Mouse (Mus musculus) embryonic facial prominence, embryonic 15.5 days (tissue): ENCODE data around the gene Fgfr3. TPM values are rescaled to one million over a fixed set of nuclear protein-coding genes. Genes with fewer than 3 reads are reported as not detected.

Source experiments
- ATAC-seq: fragments of 200-750 bp; cut with Nextera tagmentation; 2 replicates; pipeline ENCODE4 v1.8.0; 2017; ENCODE audit warnings: low read depth, moderate TSS enrichment; ENCODE audit not compliant: insufficient number of reproducible peaks, low FRiP score, low TSS enrichment
- H3K27ac ChIP-seq: fragments of 300-500 bp; sonication (generic); replicated peaks from 2 replicates; pipeline ENCODE4 v1.5.1; 2015; ENCODE audit warnings: mild to moderate bottlenecking, inconsistent platforms
- H3K27me3 ChIP-seq: fragments of 300-500 bp; sonication (generic); 2 replicates; pipeline ENCODE4 v1.6.1; 2015; ENCODE audit warnings: inconsistent platforms
- H3K36me3 ChIP-seq: fragments of 300-500 bp; sonication (generic); 2 replicates; pipeline ENCODE4 v1.6.1; 2015; ENCODE audit warnings: mild to moderate bottlenecking, inconsistent platforms
- H3K4me1 ChIP-seq: fragments of 300-500 bp; sonication (generic); 2 replicates; pipeline ENCODE4 v1.6.1; 2015; ENCODE audit warnings: inconsistent platforms
- H3K4me2 ChIP-seq: fragments of 300-500 bp; sonication (generic); replicated peaks from 2 replicates; pipeline ENCODE4 v1.6.1; 2015; ENCODE audit warnings: mild to moderate bottlenecking, inconsistent platforms
- H3K4me3 ChIP-seq: fragments of 300-500 bp; sonication (generic); replicated peaks from 2 replicates; pipeline ENCODE4 v1.5.1; 2015; ENCODE audit warnings: mild to moderate bottlenecking, inconsistent platforms
- H3K9ac ChIP-seq: fragments of 300-500 bp; sonication (generic); 2 replicates; pipeline ENCODE4 v1.6.1; 2015; ENCODE audit warnings: inconsistent platforms
- H3K9me3 ChIP-seq: fragments of 300-500 bp; sonication (generic); replicated peaks from 2 replicates; pipeline ENCODE4 v1.6.1; 2016; ENCODE audit warnings: inconsistent platforms
- WGBS: fragments of 180-500 bp; shearing (Covaris S2); methylation state at CpG from one replicate; pipeline ENCODE4 v1.1.7; 2015; 5-methylcytosine and 5-hydroxymethylcytosine counted together
- polyA plus RNA-seq: library from polyadenylated mRNA; unstranded; fragments of >200 nt; fragmentation: Nextera tagmentation; extraction: Ambion mirVana; gene quantifications from 2 replicates; pipeline ENCODE4 v1.2.1, GENCODE M21; 2015

Gene Fgfr3
- polyA plus RNA-seq: 32.0 and 34.6 TPM in 2 replicates

- peaks cover 61% of the 10 kb centered on the region for H3K4me1 ChIP-seq
- H3K27me3 ChIP-seq: peaks cover 21% of the 10 kb centered on the region
- no peaks in the 10 kb centered on the region for H3K9me3 ChIP-seq
- H3K36me3 ChIP-seq: no peaks in the 10 kb centered on the region
- under 1% methylated on average over 67 of the region's 73 CpGs for WGBS
- peak within 1 kb of the TSS; percentile 98 for H3K4me2 ChIP-seq
- peak within 1 kb of the TSS; percentile 57 for H3K9ac ChIP-seq
- peak; percentile 81 for ATAC-seq
- peak within 1 kb of the TSS; percentile 78 for H3K27ac ChIP-seq
- H3K4me3 ChIP-seq: peak within 1 kb of the TSS; percentile 61
These were observed at the start of gene Fgfr3 for GRCm38 (mm10) chr5:33721541-33722265. Fgfr3 (plus strand) TSS chr5:33721674.

- Histone ChIP-seq H3K9ac (no peak overlapping the region), H3K36me3 (peaks cover 33% of the 10 kb centered on the region), H3K4me2 (no peak overlapping the region), H3K9me3 (no peaks in the 10 kb centered on the region), H3K4me1 (no peaks in the 10 kb centered on the region), H3K27me3 (no peaks in the 10 kb centered on the region), H3K4me3 (no peak overlapping the region), H3K27ac (no peak overlapping the region)
- WGBS: 50% methylated on average over 3 of the region's 3 CpGs
- ATAC-seq: peak; percentile 44; the same call in 1 of the 2 replicates
These were observed 47.0 kb upstream of the Fgfr3 start for GRCm38 (mm10) chr5:33674439-33674838.

DNA sequence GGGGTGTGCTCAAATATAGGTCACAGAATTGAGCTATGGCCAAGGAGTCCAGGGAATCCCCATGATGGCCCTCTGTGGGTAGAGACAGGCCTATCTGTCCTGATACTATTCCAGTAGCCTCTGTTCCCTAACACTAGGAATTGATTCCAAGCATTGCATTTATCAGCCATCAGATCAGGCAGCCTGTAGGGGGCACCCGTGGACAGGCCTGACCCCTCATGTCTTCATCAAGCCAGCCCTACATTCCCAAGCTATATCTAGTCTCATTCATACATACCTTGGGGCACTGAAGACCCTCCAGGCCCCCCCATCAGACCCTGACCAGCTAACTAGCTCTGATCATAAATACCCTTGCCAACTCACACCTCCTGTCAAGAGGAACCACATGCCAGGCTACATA lies 45.5 kb upstream of the Fgfr3 start:
- Histone ChIP-seq H3K27me3 (no peaks in the 10 kb centered on the region), H3K4me3 (no peak overlapping the region)
- 5% methylated on average over 1 of the region's 1 CpGs for WGBS

DNA sequence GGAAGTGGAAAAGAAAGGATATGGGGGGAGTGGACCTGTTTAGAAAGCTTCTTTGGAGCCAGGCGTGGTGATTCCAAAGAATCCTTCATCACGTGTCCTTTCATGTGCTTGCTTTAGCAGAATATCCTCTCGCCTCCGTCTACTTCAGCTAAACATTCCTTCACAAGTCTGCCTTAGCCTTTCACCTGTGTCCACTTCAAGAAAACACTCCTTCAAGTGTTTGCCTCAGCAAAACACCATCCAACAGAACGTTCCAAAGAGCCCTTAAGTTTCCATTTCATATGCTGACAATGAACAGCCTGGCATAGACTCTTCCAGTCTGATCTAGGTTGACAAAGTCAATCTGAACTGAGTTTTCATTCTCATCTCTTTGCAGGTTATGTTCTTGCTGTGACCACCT lies 43.2 kb upstream of the Fgfr3 start:
- Histone ChIP-seq H3K4me1 (peaks cover 4% of the 10 kb centered on the region), H3K4me3 (no peak overlapping the region), H3K27me3 (no peaks in the 10 kb centered on the region), H3K9ac (no peak overlapping the region), H3K36me3 (no peaks in the 10 kb centered on the region), H3K4me2 (no peak overlapping the region), H3K9me3 (no peaks in the 10 kb centered on the region), H3K27ac (no peak overlapping the region)
- ATAC-seq: no peak
- WGBS: 69% methylated on average over 5 of the region's 5 CpGs

More for the DNA sequence above, 45.5 kb upstream of the Fgfr3 start:
- no peak overlapping the region for H3K9ac ChIP-seq
- no peaks in the 10 kb centered on the region for H3K4me1 ChIP-seq
- H3K27ac ChIP-seq: no peak overlapping the region
- H3K4me2 ChIP-seq: no peak overlapping the region
- no peaks in the 10 kb centered on the region for H3K9me3 ChIP-seq
- no peak for ATAC-seq
- peaks cover 19% of the 10 kb centered on the region for H3K36me3 ChIP-seq

DNA sequence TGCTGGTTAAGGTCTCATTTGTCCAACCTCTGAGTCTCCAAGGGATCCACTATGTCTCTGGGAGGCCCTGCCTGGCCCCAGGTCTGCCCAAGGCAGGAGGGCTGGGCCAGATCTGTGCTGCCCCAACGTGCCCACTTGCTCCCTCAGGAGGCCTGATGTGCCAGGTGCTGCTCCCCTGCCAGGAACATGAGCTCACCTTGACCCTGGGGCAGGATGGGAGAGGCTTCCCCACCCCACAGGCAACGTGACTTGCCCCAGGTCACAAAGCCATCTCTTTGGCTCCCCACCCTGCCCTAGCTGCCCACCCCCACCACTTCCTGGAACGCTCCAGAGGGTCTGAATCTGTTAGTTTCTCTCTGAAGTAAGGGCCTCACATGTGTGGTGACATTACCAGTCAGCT lies 40.4 kb upstream of the Fgfr3 start:
- no peaks in the 10 kb centered on the region for H3K36me3 ChIP-seq
- no peaks in the 10 kb centered on the region for H3K27me3 ChIP-seq
- no peaks in the 10 kb centered on the region for H3K9me3 ChIP-seq
- no peak overlapping the region for H3K9ac ChIP-seq
- peaks cover 16% of the 10 kb centered on the region for H3K4me1 ChIP-seq
- H3K4me3 ChIP-seq: no peak overlapping the region
- H3K4me2 ChIP-seq: no peak overlapping the region
- ATAC-seq: no peak
- WGBS: 36% methylated on average over 3 of the region's 3 CpGs
- peak overlapping the region; percentile 34; the same call in 1 of the 2 replicates for H3K27ac ChIP-seq

DNA sequence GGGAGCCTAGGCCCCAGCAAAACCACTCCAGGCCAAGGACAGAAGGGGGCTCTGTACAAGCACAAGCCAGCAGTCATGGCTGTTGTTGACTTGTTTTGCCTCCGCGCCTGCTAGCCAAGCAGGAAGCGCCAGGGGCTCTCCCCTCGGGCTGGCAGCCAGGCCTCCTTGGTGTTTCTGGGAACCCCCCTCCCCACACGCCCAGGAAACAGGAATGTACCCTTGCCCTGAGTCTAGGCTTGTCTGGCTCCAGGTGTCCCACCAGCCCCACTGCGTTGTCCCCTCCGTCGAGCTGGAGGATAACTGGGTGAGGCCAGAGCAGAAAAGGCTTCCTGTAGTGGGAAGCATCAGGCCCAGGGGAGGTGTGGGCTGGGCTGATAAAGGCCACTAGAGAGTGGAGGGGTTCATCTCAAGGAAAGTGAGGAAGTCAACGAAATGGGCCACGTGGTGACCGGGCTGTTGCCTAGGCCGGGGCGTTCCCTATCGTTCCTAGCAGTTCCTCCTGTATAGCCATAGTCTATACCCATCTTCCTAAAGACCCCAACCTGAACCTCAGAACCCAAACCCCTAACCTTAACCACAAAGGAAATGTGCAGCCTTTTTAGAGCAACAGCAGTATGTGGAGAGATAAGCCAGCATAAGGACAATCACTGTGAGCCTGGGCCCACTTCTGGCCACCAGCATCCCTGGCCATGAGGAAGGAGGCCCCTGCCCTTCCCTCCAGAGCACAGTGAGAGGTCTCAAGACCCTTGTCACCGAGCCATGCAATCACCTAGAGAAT lies 39.7 kb upstream of the Fgfr3 start:
- H3K4me1 ChIP-seq: peaks cover 16% of the 10 kb centered on the region
- no peaks in the 10 kb centered on the region for H3K36me3 ChIP-seq
- no peak for ATAC-seq
- WGBS: 70% methylated on average over 15 of the region's 15 CpGs
- H3K27me3 ChIP-seq: no peaks in the 10 kb centered on the region
- no peaks in the 10 kb centered on the region for H3K9me3 ChIP-seq
- H3K4me2 ChIP-seq: no peak overlapping the region
- H3K9ac ChIP-seq: no peak overlapping the region
- peak overlapping the region; percentile 34 for H3K27ac ChIP-seq
- no peak overlapping the region for H3K4me3 ChIP-seq

DNA sequence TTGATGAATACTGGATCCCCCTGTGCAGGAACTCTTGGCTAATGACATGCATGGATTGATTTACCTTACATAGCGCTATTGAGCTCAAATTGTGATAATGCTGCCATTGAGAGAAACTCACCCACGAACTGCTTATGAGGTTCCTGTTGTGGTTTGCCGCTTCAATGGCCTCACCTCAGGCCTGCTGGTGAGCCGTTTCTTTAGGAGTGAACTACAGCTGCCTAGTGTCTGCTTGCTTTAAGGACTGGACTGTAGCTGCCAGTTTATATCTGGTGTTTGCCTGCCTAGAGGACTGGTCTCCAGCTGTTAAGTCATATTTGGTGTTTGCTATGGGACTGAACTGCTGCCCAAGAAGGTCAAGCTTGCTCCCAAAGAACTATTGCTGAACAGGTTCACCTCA lies 38.5 kb upstream of the Fgfr3 start:
- H3K36me3 ChIP-seq: no peaks in the 10 kb centered on the region
- no peak overlapping the region for H3K27ac ChIP-seq
- 83% methylated on average over 4 of the region's 4 CpGs for WGBS
- peaks cover 17% of the 10 kb centered on the region for H3K4me1 ChIP-seq
- H3K4me2 ChIP-seq: no peak overlapping the region
- no peak overlapping the region for H3K4me3 ChIP-seq
- no peak for ATAC-seq
- no peaks in the 10 kb centered on the region for H3K27me3 ChIP-seq
- H3K9me3 ChIP-seq: no peaks in the 10 kb centered on the region
- no peak overlapping the region for H3K9ac ChIP-seq

DNA sequence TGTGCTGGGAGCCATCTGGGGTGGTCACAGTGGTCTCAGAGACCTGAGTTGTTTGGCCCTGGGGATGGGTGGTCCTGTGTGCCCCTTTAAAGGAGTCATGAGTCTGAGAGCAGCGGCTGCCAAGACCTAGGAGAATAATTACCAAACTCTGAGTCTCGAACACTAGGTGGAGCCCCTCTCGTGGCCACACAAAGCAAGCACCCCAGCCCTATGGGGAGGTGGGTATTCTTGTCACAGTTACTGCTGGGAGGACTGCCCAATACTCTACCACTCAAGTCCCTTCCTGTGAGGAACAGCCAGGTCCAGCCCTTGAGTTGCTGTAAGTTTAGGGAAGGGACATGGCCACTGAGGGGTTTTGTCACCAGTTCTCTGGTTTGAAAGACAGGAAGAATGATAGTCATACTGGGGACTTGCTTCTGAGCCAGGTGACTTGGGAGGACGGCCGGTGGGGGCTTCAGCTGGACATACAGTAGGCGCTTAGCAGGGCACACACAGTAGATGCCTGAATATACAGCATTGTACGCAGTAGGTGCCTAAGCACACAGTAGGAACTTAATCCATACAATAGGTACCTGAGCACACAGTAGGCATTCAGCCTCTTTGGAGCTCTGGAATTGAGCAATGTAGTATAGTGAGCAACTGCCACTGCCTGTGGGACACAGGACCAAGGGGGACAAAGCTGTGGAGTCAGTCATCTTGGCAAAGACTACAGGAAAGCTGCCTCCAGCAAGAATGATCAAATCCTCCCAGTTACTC lies 37.4 kb upstream of the Fgfr3 start:
- no peak overlapping the region for H3K4me2 ChIP-seq

GRCm38 (mm10) chr5:33684932-33685331 lies 36.5 kb upstream of the Fgfr3 start:
- 54% methylated on average over 4 of the region's 4 CpGs for WGBS
- H3K36me3 ChIP-seq: no peaks in the 10 kb centered on the region
- H3K27ac ChIP-seq: peak overlapping the region; percentile 58; the same call in 1 of the 2 replicates
- H3K27me3 ChIP-seq: no peaks in the 10 kb centered on the region
- H3K4me3 ChIP-seq: no peak overlapping the region
- H3K9me3 ChIP-seq: no peaks in the 10 kb centered on the region
- H3K4me2 ChIP-seq: no peak overlapping the region
- ATAC-seq: no peak
- peaks cover 37% of the 10 kb centered on the region for H3K4me1 ChIP-seq
- H3K9ac ChIP-seq: no peak overlapping the region

More for the DNA sequence above, 37.4 kb upstream of the Fgfr3 start:
- Histone ChIP-seq H3K4me1 (peaks cover 28% of the 10 kb centered on the region), H3K27me3 (no peaks in the 10 kb centered on the region), H3K36me3 (no peaks in the 10 kb centered on the region), H3K9ac (no peak overlapping the region), H3K9me3 (no peaks in the 10 kb centered on the region), H3K27ac (0 out of 2 replicates have a peak overlapping the region, but pooled peaks have one; percentile 58), H3K4me3 (no peak overlapping the region)
- WGBS: 44% methylated on average over 7 of the region's 7 CpGs
- ATAC-seq: 0 out of 2 replicates have a peak, but pooled peaks have one; percentile 17

- Histone ChIP-seq H3K4me3 (no peak overlapping the region), H3K9ac (no peak overlapping the region), H3K4me1 (peaks cover 40% of the 10 kb centered on the region), H3K27ac (no peak overlapping the region), H3K36me3 (no peaks in the 10 kb centered on the region), H3K4me2 (no peak overlapping the region), H3K9me3 (no peaks in the 10 kb centered on the region), H3K27me3 (no peaks in the 10 kb centered on the region)
- no peak for ATAC-seq
- WGBS: 82% methylated on average over 4 of the region's 4 CpGs
These were observed 34.3 kb upstream of the Fgfr3 start for GRCm38 (mm10) chr5:33687142-33687541.
